Mouse (Mus musculus) MEL (cell line): ENCODE measurements around the gene Zkscan4. TPM values are rescaled to one million over a fixed set of nuclear protein-coding genes. Genes with fewer than 3 reads are reported as not detected.
"Not testable (repeated sequence)": the region's sequence is repeated elsewhere in the genome, so short reads cannot be mapped to it uniquely, and the experiment has no call there.

Experiments
- DNase-seq: peaks from one replicate; pipeline ENCODE4 v3.0.0; 2011; ENCODE audit warnings: low read depth, low spot score
- H3K27ac ChIP-seq: 2 replicates; pipeline ENCODE4 v1.5.1; 2012; ENCODE audit warnings: low read depth, mild to moderate bottlenecking, control low read depth, low read length, moderate library complexity; ENCODE audit not compliant: control insufficient read depth
- H3K27me3 ChIP-seq, 2 experiments: fragments of 150-350 bp in 1 of 2; sonication (generic) in 1 of 2; 2 replicates each; pipeline ENCODE4 v1.6.1; 2012; ENCODE audit warnings: low read length in 2 of 2, mild to moderate bottlenecking in 2 of 2, improper control_type of control experiment in 1 of 2, moderate library complexity in 1 of 2; ENCODE audit not compliant: insufficient read depth in 2 of 2, control insufficient read depth in 1 of 2
- H3K36me3 ChIP-seq, 2 experiments: 2 replicates each; pipeline ENCODE4 v1.6.1; 2012 to 2014; ENCODE audit warnings: low read length in 2 of 2, improper control_type of control experiment in 1 of 2, inconsistent platforms in 1 of 2, mild to moderate bottlenecking in 1 of 2; ENCODE audit not compliant: insufficient read depth in 2 of 2, control insufficient read depth in 1 of 2
- H3K4me1 ChIP-seq, 2 experiments: fragments of 150-350 bp in 1 of 2; sonication (generic) in 1 of 2; 2 replicates each; pipeline ENCODE4 v1.6.1; 2012; ENCODE audit warnings: low read length in 2 of 2, improper control_type of control experiment in 1 of 2, mild to moderate bottlenecking in 1 of 2; ENCODE audit not compliant: insufficient read depth in 2 of 2, control insufficient read depth in 1 of 2
- H3K4me3 ChIP-seq, 2 experiments: fragments of 150-350 bp in 1 of 2; sonication (generic) in 1 of 2; 2 replicates each; pipeline ENCODE4 v1.5.1; 2012; ENCODE audit warnings: low read depth in 2 of 2, low read length in 2 of 2, mild to moderate bottlenecking in 2 of 2, moderate library complexity in 2 of 2, control low read depth in 1 of 2, improper control_type of control experiment in 1 of 2; ENCODE audit not compliant: control insufficient read depth in 1 of 2, insufficient read depth in 1 of 2
- H3K79me2 ChIP-seq: 2 replicates; pipeline ENCODE4 v1.6.1; 2012; ENCODE audit warnings: mild to moderate bottlenecking, low read length, moderate library complexity; ENCODE audit not compliant: control insufficient read depth, poor library complexity, insufficient read depth
- H3K9ac ChIP-seq: 2 replicates; pipeline ENCODE4 v1.6.1; 2012; ENCODE audit warnings: low read depth, mild to moderate bottlenecking, control low read depth, low read length, moderate library complexity; ENCODE audit not compliant: control insufficient read depth, poor library complexity, severe bottlenecking
- H3K9me3 ChIP-seq: fragments of 150-350 bp; sonication (generic); replicated peaks from 2 replicates; pipeline ENCODE4 v1.6.1; 2012; ENCODE audit warnings: mild to moderate bottlenecking, low read length, improper control_type of control experiment, moderate library complexity; ENCODE audit not compliant: insufficient read depth
- CHD2 ChIP-seq: IDR thresholded peaks from 2 replicates; pipeline ENCODE4 v1.6.1; 2011; ENCODE audit warnings: low read length, improper control_type of control experiment
- ETS1 ChIP-seq: IDR thresholded peaks from 2 replicates; pipeline ENCODE4 v1.6.1; 2012; ENCODE audit warnings: low read depth, mild to moderate bottlenecking, inconsistent platforms, low read length, improper control_type of control experiment, moderate library complexity
- GABPA ChIP-seq: IDR thresholded peaks from 2 replicates; pipeline ENCODE4 v1.6.1; 2012; ENCODE audit warnings: low read depth, mild to moderate bottlenecking, inconsistent platforms, low read length, improper control_type of control experiment, moderate library complexity
- HCFC1 ChIP-seq: IDR thresholded peaks from 2 replicates; pipeline ENCODE4 v1.6.1; 2012; ENCODE audit warnings: low read depth, mild to moderate bottlenecking, inconsistent platforms, low read length, improper control_type of control experiment, moderate library complexity
- JUND ChIP-seq: IDR thresholded peaks from 2 replicates; pipeline ENCODE4 v1.6.1; 2011; ENCODE audit warnings: low read depth, mild to moderate bottlenecking, improper control_type of control experiment, low read length
- MAX ChIP-seq: IDR thresholded peaks from 2 replicates; pipeline ENCODE4 v1.6.1; 2011; ENCODE audit warnings: low read length, improper control_type of control experiment
- MAZ ChIP-seq: IDR thresholded peaks from 2 replicates; pipeline ENCODE4 v1.6.1; 2012; ENCODE audit warnings: low read depth, mild to moderate bottlenecking, inconsistent platforms, low read length, improper control_type of control experiment
- MEF2A ChIP-seq: IDR thresholded peaks from 2 replicates; pipeline ENCODE4 v1.6.1; 2014; ENCODE audit warnings: low read depth, mild to moderate bottlenecking, inconsistent platforms, low read length, improper control_type of control experiment; ENCODE audit not compliant: poor library complexity, insufficient replicate concordance, severe bottlenecking; ENCODE audit errors: extremely low read depth
- MXI1 ChIP-seq: IDR thresholded peaks from 2 replicates; pipeline ENCODE4 v1.6.1; 2011; ENCODE audit warnings: mild to moderate bottlenecking, low read depth, low read length, improper control_type of control experiment
- MYC ChIP-seq: IDR thresholded peaks from 2 replicates; pipeline ENCODE4 v1.6.1; 2011; ENCODE audit warnings: low read depth, mild to moderate bottlenecking, low read length, improper control_type of control experiment, moderate library complexity
- NRF1 ChIP-seq: IDR thresholded peaks from 2 replicates; pipeline ENCODE4 v1.6.1; 2014; ENCODE audit warnings: low read depth, mild to moderate bottlenecking, inconsistent platforms, low read length, improper control_type of control experiment, moderate library complexity; ENCODE audit not compliant: poor library complexity, insufficient read depth, severe bottlenecking
- POLR2AphosphoS2 ChIP-seq: IDR thresholded peaks from 2 replicates; pipeline ENCODE4 v1.6.1; 2011; ENCODE audit warnings: low read length, improper control_type of control experiment
- POLR2AphosphoS5 ChIP-seq: IDR thresholded peaks from 2 replicates; pipeline ENCODE4 v1.6.1; 2012; ENCODE audit warnings: low read depth, borderline replicate concordance, mild to moderate bottlenecking, inconsistent platforms, low read length, moderate library complexity, mixed read lengths
- RAD21 ChIP-seq: IDR thresholded peaks from 2 replicates; pipeline ENCODE4 v1.6.1; 2011; ENCODE audit warnings: mild to moderate bottlenecking, low read depth, low read length, improper control_type of control experiment
- RCOR1 ChIP-seq: IDR thresholded peaks from 2 replicates; pipeline ENCODE4 v1.6.1; 2012; ENCODE audit warnings: low read depth, mild to moderate bottlenecking, inconsistent platforms, low read length, improper control_type of control experiment
- TAL1 ChIP-seq: IDR thresholded peaks from 2 replicates; pipeline ENCODE4 v1.6.1; 2012; ENCODE audit warnings: mild to moderate bottlenecking, inconsistent platforms, low read length, moderate library complexity, mixed read lengths
- UBTF ChIP-seq: IDR thresholded peaks from 2 replicates; pipeline ENCODE4 v1.6.1; 2012; ENCODE audit warnings: low read depth, mild to moderate bottlenecking, inconsistent platforms, low read length, improper control_type of control experiment, moderate library complexity, borderline replicate concordance; ENCODE audit not compliant: insufficient read depth
- USF1 ChIP-seq: IDR thresholded peaks from 2 replicates; pipeline ENCODE4 v1.6.1; 2014; ENCODE audit warnings: low read depth, mild to moderate bottlenecking, inconsistent platforms, low read length, improper control_type of control experiment, moderate library complexity
- USF2 ChIP-seq, 2 experiments: IDR thresholded peaks; 2 replicates each; pipeline ENCODE4 v1.6.1; 2011 to 2012; ENCODE audit warnings: improper control_type of control experiment in 2 of 2, low read length in 2 of 2, borderline replicate concordance in 1 of 2, inconsistent platforms in 1 of 2, low read depth in 1 of 2, mild to moderate bottlenecking in 1 of 2; ENCODE audit not compliant: insufficient read depth in 1 of 2
- ZC3H11A ChIP-seq: IDR thresholded peaks from 2 replicates; pipeline ENCODE4 v1.6.1; 2012; ENCODE audit warnings: low read depth, mild to moderate bottlenecking, inconsistent platforms, low read length, improper control_type of control experiment
- polyA plus RNA-seq, 2 experiments: library from polyadenylated mRNA; stranded (reverse) in 1 of 2; unstranded in 1 of 2; fragments of >175 nt in 1 of 2; fragments of >200 nt in 1 of 2; gene quantifications; 2 replicates each; pipeline versions ENCODE4 v1.2.1 to v1.2.4; 2012; ENCODE audit warnings: low replicate concordance in 2 of 2, low read depth in 1 of 2; ENCODE audit not compliant: insufficient read length in 2 of 2, insufficient read depth in 1 of 2, missing spikeins in 1 of 2
- total RNA-seq: library from RNA; depleted of rRNA; stranded (reverse); fragments of 300-350 nt; gene quantifications from 2 replicates; pipeline ENCODE4 v1.2.3, GENCODE M21; 2012; rRNA removed

Zkscan4 gene
- total RNA-seq (not detected in 2 replicates), polyA plus RNA-seq (not detected)

DNA sequence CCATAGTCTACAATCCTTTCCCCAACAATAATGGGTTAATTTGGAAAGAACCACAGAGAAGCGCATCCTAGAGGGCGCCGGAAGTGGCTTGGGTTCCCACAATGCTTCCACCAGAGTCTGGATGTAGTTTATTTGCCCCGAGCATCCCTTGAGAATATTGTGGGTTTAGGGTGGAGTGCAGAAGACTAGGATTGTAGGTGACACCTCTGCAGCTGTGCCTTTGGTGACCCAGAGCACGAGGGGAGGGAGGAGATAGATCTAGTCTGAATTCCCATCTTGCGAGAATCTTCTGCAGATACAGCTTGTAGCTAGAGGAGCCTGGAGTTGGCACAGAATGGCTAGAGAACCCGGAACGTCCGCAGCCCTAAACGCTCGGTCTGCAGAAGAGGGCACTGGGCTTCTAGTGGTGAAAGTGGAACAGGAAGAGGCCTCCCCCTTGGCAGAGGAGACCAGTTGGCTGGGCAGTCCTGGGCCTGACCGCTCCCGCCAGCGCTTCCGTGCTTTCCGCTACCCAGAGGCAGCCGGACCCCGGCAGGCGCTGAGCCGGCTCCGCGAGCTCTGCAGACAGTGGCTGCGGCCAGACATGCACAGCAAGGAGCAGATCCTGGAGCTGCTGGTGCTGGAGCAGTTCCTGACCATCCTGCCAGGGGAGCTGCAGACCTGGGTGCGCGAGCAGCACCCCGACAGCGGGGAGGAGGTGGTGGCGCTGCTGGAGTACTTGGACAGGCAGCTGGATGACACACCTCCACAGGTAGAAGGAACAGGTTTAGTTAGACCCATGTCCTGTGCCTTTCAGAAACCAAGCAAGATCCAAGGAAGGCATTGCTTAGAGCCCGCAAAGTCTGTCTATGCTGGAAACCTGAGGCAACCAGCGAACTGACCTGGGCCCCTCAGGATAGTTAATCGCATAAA lies at the start of gene Zkscan4, which contains the start of gene Gm10065:
TSS of gene Zkscan4 (plus strand) at position 149 of the 912 bp plus-strand sequence.
TSS of gene Gm10065 (minus strand) at position 683 of the 912 bp plus-strand sequence.
- H3K79me2 ChIP-seq, DNase-seq, H3K36me3 ChIP-seq, H3K4me1 ChIP-seq, H3K9me3 ChIP-seq, H3K27ac ChIP-seq, H3K9ac ChIP-seq, H3K27me3 ChIP-seq, H3K4me3 ChIP-seq: not testable (repeated sequence)

DNA sequence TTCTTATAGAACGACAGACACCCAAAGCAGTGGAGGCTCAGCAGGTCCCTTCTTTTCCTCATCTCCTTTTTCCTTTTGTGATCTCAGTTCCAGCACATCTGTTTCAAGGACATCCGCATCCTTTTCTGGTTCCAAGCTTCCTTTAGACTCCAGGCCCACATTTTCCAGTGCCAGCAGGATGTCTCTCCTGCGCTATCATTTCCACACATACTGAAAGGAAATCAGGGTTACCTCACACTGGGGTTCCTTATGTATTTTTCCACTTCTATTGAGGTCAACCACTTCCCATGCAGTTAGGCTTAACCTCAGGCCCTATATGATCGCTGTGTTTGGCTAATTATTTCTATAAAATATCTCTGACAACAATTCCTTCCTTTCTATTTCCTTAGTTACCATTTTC lies 43.2 kb upstream of the Zkscan4 start:
- Histone ChIP-seq H3K9ac (no peak overlapping the region), H3K79me2 (no peaks in the 10 kb centered on the region), H3K4me1 (no peaks in the 10 kb centered on the region), H3K27ac (no peak overlapping the region), H3K27me3 (no peaks in the 10 kb centered on the region; a peak in 1 of 4 replicates), H3K9me3 (no peaks in the 10 kb centered on the region), H3K36me3 (no peaks in the 10 kb centered on the region), H3K4me3 (no peak overlapping the region)
- no peak for DNase-seq
- TF ChIP-seq POLR2AphosphoS5 (no peak), USF2 (IDR thresholded peaks at IDR 0.05; ENCODE audit: borderline replicate concordance in 1 of 2, insufficient read depth in 1 of 2, low read depth in 1 of 2, low read length in 2 of 2) (no peak), UBTF (no peak), MXI1 (no peak), RAD21 (no peak), JUND (no peak), MYC (no peak), MEF2A (no peak), CHD2 (no peak), POLR2AphosphoS2 (no peak), ZC3H11A (no peak), MAZ (no peak), GABPA (no peak), TAL1 (no peak), ETS1 (no peak), HCFC1 (no peak), USF1 (no peak), NRF1 (no peak), MAX (no peak), RCOR1 (no peak)
